Mouse (Mus musculus) liver, adult 2 months (tissue): ENCODE measurements around the gene Sec61a1.

Experiments used
- CTCF ChIP-seq: fragments of 200-500 bp; IDR thresholded peaks from 2 replicates; pipeline ENCODE4 v1.5.1; 2011; ENCODE audit warnings: low read depth, low read length, control low read depth
- POLR2A ChIP-seq: fragments of 200-500 bp; IDR thresholded peaks from 2 replicates; pipeline ENCODE4 v1.6.1; 2011; ENCODE audit warnings: low read length, control low read depth; ENCODE audit not compliant: insufficient read depth; ENCODE audit errors: extremely low read depth

DNA sequence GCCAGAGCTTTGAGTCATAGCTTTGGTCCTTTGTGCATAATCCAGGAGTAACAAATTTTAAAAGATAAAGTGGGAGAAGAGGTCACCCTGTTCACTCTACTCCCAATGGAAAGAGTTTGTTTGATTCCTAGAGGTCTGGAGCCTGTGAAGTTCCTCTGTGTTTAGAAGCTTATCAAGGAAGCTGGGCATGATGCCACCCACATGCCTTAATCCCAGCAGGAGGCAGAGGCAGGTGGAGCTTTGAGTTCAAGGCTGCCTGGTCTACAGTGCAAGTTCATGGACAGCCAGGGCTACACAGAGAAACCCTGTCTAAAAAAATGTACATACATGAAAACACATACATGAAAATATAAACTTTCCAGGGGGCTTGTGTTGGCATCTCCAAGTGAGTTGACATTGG is 34.8 kb downstream of the Sec61a1 start:
- TF ChIP-seq CTCF (no peak), POLR2A (no peak)
